Mouse (Mus musculus) lung, embryonic 14.5 days (tissue): ENCODE results near the gene Gm10837. TPM values are rescaled to one million over a fixed set of nuclear protein-coding genes. Genes with fewer than 3 reads are reported as not detected.

Experiments used
- ATAC-seq: fragments of 200-750 bp; cut with Nextera tagmentation; 2 replicates; pipeline ENCODE4 v1.8.0; 2017; ENCODE audit warnings: mild to moderate bottlenecking, moderate TSS enrichment, moderate library complexity; ENCODE audit not compliant: insufficient read depth
- DNase-seq: peaks from one replicate; pipeline ENCODE4 v3.0.0-alpha.2; 2015
- H3K27ac ChIP-seq: fragments of 300-500 bp; sonication (generic); 2 replicates; pipeline ENCODE4 v1.5.1; 2014; ENCODE audit warnings: low read depth, mild to moderate bottlenecking, moderate library complexity
- H3K27me3 ChIP-seq: fragments of 300-500 bp; sonication (generic); 2 replicates; pipeline ENCODE4 v1.6.1; 2014; ENCODE audit warnings: low read length, control low read depth; ENCODE audit not compliant: insufficient read depth
- H3K36me3 ChIP-seq: fragments of 300-500 bp; sonication (generic); 2 replicates; pipeline ENCODE4 v1.6.1; 2014; ENCODE audit warnings: control low read depth; ENCODE audit not compliant: insufficient read depth
- H3K4me1 ChIP-seq: fragments of 300-500 bp; sonication (generic); 2 replicates; pipeline ENCODE4 v1.6.1; 2014; ENCODE audit warnings: antibody characterized with exemption, control low read depth; ENCODE audit not compliant: insufficient read depth
- H3K4me2 ChIP-seq: fragments of 300-500 bp; sonication (generic); 2 replicates; pipeline ENCODE4 v1.6.1; 2014; ENCODE audit warnings: mild to moderate bottlenecking
- H3K4me3 ChIP-seq: fragments of 300-500 bp; sonication (generic); 2 replicates; pipeline ENCODE4 v1.5.1; 2014; ENCODE audit warnings: low read depth, low read length
- H3K9ac ChIP-seq: fragments of 300-500 bp; sonication (generic); 2 replicates; pipeline ENCODE4 v1.6.1; 2014
- H3K9me3 ChIP-seq: fragments of 300-500 bp; sonication (generic); 2 replicates; pipeline ENCODE4 v1.6.1; 2016; ENCODE audit warnings: low read depth, low read length, control low read depth
- CTCF ChIP-seq: IDR thresholded peaks from 2 replicates; pipeline ENCODE4 v1.5.1; 2016; ENCODE audit warnings: antibody characterized with exemption, low read depth
- WGBS: fragments of 180-500 bp; shearing (Covaris S2); extraction: QIAGEN DNeasy Blood & Tissue Kit; methylation state at CpG from one replicate; pipeline ENCODE4 v1.1.7; 2014; 5-methylcytosine and 5-hydroxymethylcytosine counted together
- polyA plus RNA-seq: library from polyadenylated mRNA; unstranded; fragments of >200 nt; fragmentation: Nextera tagmentation; extraction: Ambion mirVana; gene quantifications from 2 replicates; pipeline ENCODE4 v1.2.1, GENCODE M21; 2014

Gm10837 gene
- polyA plus RNA-seq, 1 experiment from 2014 or later: not detected

- ATAC-seq (no peak), DNase-seq (no peak)
- 0% methylated on average over 5 of the region's 5 CpGs for WGBS
- Histone ChIP-seq H3K27ac (no peak overlapping the region), H3K4me1 (no peaks in the 10 kb centered on the region), H3K4me2 (no peak overlapping the region), H3K4me3 (no peak overlapping the region), H3K9ac (no peak overlapping the region), H3K9me3 (no peaks in the 10 kb centered on the region), H3K36me3 (no peaks in the 10 kb centered on the region), H3K27me3 (peaks cover 99% of the 10 kb centered on the region)
- TF ChIP-seq CTCF: no peak
Measured at GRCm38 (mm10) chr14:122472647-122473046, 17.7 kb upstream of the Gm10837 start.

- no peak for TF ChIP-seq CTCF
- Histone ChIP-seq H3K4me3 (no peak overlapping the region), H3K9me3 (no peaks in the 10 kb centered on the region), H3K27ac (no peak overlapping the region), H3K9ac (no peak overlapping the region), H3K27me3 (peaks cover 99% of the 10 kb centered on the region), H3K4me1 (no peaks in the 10 kb centered on the region), H3K36me3 (no peaks in the 10 kb centered on the region), H3K4me2 (no peak overlapping the region)
- no peak for ATAC-seq
- WGBS: under 1% methylated on average over 17 of the region's 17 CpGs
- DNase-seq: peak; percentile 9
Measured at GRCm38 (mm10) chr14:122473211-122473751, 17.1 kb upstream of the Gm10837 start.

- Histone ChIP-seq H3K4me2 (peak overlapping the region; percentile 65), H3K27ac (no peak overlapping the region), H3K36me3 (no peaks in the 10 kb centered on the region), H3K9ac (no peak overlapping the region), H3K4me1 (no peaks in the 10 kb centered on the region), H3K27me3 (peaks cover 99% of the 10 kb centered on the region), H3K4me3 (peak overlapping the region; percentile 37), H3K9me3 (no peaks in the 10 kb centered on the region)
- TF ChIP-seq CTCF: no peak
- ATAC-seq (peak; percentile 75), DNase-seq (peak; percentile 54)
- WGBS: under 1% methylated on average over 57 of the region's 57 CpGs
Measured at GRCm38 (mm10) chr14:122474041-122474890, 16.1 kb upstream of the Gm10837 start.

- ATAC-seq (peak; percentile 44; the same call in 1 of the 2 replicates), DNase-seq (peak; percentile 45)
- Histone ChIP-seq H3K9me3 (no peaks in the 10 kb centered on the region), H3K4me2 (peak within 1 kb of the TSS; percentile 65), H3K27ac (no peak within 1 kb of the TSS), H3K27me3 (peaks cover 97% of the 10 kb centered on the region), H3K36me3 (no peaks in the 10 kb centered on the region), H3K4me3 (peak within 1 kb of the TSS; percentile 37), H3K9ac (no peak within 1 kb of the TSS), H3K4me1 (no peaks in the 10 kb centered on the region)
- WGBS: 1% methylated on average over 52 of the region's 73 CpGs
- no peak for TF ChIP-seq CTCF
Measured at GRCm38 (mm10) chr14:122474891-122475556, 15.4 kb upstream of the Gm10837 start, which contains the start of gene Zic2. TSS of gene Zic2 (plus strand) at chr14:122475435.

- H3K4me3 ChIP-seq: peak overlapping the region; percentile 37
- H3K27me3 ChIP-seq: peaks cover 97% of the 10 kb centered on the region
- 0% methylated on average over 65 of the region's 65 CpGs for WGBS
- no peak overlapping the region for H3K27ac ChIP-seq
- ATAC-seq (no peak; the same call in 1 of the 2 replicates), DNase-seq (peak; percentile 43)
- H3K9ac ChIP-seq: no peak overlapping the region
- no peaks in the 10 kb centered on the region for H3K4me1 ChIP-seq
- TF ChIP-seq CTCF: no peak
- no peaks in the 10 kb centered on the region for H3K36me3 ChIP-seq
- H3K4me2 ChIP-seq: peak overlapping the region; percentile 65
- H3K9me3 ChIP-seq: no peaks in the 10 kb centered on the region
Measured at GRCm38 (mm10) chr14:122475557-122476040, 14.8 kb upstream of the Gm10837 start.

- Histone ChIP-seq H3K4me2 (peak overlapping the region; percentile 65), H3K27me3 (peaks cover 97% of the 10 kb centered on the region), H3K9me3 (no peaks in the 10 kb centered on the region), H3K4me1 (no peaks in the 10 kb centered on the region), H3K9ac (no peak overlapping the region), H3K4me3 (peak overlapping the region; percentile 37), H3K27ac (no peak overlapping the region), H3K36me3 (no peaks in the 10 kb centered on the region)
- under 1% methylated on average over 62 of the region's 62 CpGs for WGBS
- ATAC-seq (no peak), DNase-seq (peak; percentile 19)
- TF ChIP-seq CTCF: no peak
Measured at GRCm38 (mm10) chr14:122476041-122476821, 14.2 kb upstream of the Gm10837 start.
